Mouse (Mus musculus) heart, adult 2 months (tissue): Measurements from ENCODE around the gene Htr3b.

Experiments used
- CTCF ChIP-seq: fragments of 200-600 bp; IDR thresholded peaks from 2 replicates; pipeline ENCODE4 v1.8.1; 2022; ENCODE audit warnings: antibody characterized with exemption, mild to moderate bottlenecking, moderate library complexity
- EP300 ChIP-seq: fragments of 200-500 bp; IDR thresholded peaks from 2 replicates; pipeline ENCODE4 v1.6.1; 2011; ENCODE audit warnings: low read depth, low read length, control low read depth; ENCODE audit not compliant: insufficient read depth
- POLR2A ChIP-seq: fragments of 200-500 bp; IDR thresholded peaks from 2 replicates; pipeline ENCODE4 v1.6.1; 2011; ENCODE audit warnings: mild to moderate bottlenecking, low read depth, low read length, control low read depth; ENCODE audit not compliant: insufficient read depth

DNA sequence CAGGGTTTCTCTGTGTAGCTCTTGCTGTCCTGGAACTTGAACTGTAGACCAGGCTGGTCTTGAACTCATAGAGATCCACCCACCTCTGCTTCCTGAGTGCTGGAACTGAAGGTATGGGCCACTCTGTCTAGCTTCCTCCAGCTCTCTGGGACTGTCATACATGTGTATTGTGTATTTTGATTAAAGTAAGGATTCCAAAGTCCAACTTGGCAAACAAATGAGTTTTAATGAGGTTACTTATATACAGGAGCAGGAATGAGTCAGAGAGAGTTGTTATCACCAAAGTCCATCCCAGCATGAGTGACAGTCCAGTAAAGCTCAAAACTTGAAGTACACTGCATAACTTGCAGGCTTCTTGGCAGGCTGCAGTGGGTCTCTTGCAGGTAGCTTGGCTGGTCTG lies 17.0 kb upstream of the Htr3b start:
- TF ChIP-seq EP300 (no peak), CTCF (no peak), POLR2A (no peak)
